Comparison of ENCODE assay signal across 19 mouse cellular contexts in genomic region chr1:153587956-153588355, GRCm38 (mm10). TPM values are rescaled to one million over a fixed set of nuclear protein-coding genes. Genes with fewer than 3 reads are reported as not detected.
DNase-seq lines count a peak whose midpoint lies in the region; ATAC-seq and TF ChIP-seq lines count a peak whose summit lies in the region.
"Had no signal": no experiment of that assay in that cellular context is flagged by ENCODE, and none has a peak within 500 bp of the region (broad histone marks: within the 10 kb centered on the region; RNA-seq: fewer than 3 reads in every experiment).

No protein-coding gene starts in this region.

- 0 out of 2 replicates have a peak, but pooled peaks have one; percentile 27 for TF ChIP-seq EP300 in heart, adult 2 months (IDR thresholded peaks at IDR 0.05; ENCODE audit: insufficient read depth, low read depth, low read length)
- TF ChIP-seq EP300 in heart, postnatal 0 days (IDR thresholded peaks at IDR 0.05; ENCODE audit: low read depth): no peak

- no peak for TF ChIP-seq CTCF in heart, adult 2 months (IDR thresholded peaks at IDR 0.05)
- TF ChIP-seq CTCF in heart, postnatal 0 days (IDR thresholded peaks at IDR 0.05; ENCODE audit: low read depth): no peak

- no peaks in the 10 kb centered on the region for H3K36me3 ChIP-seq in heart, adult 2 months (ENCODE audit: control insufficient read depth, insufficient read depth, low read length)
- H3K36me3 ChIP-seq in heart, embryonic 10.5 days: no peaks in the 10 kb centered on the region
- no peaks in the 10 kb centered on the region for H3K36me3 ChIP-seq in heart, postnatal 0 days (replicated peaks; ENCODE audit: control insufficient read depth, insufficient read depth, low read length)
- H3K36me3 ChIP-seq: embryonic facial prominence, embryonic 15.5 days; hindbrain, embryonic 12.5 days; intestine, embryonic 15.5 days; limb, embryonic 10.5 days; liver, embryonic 13.5 days; midbrain, embryonic 13.5 days had no signal

- WGBS in heart, adult 2 months: 42% methylated on average over 5 of the region's 5 CpGs
- 78% methylated on average over 5 of the region's 5 CpGs for WGBS in heart, embryonic 10.5 days
- WGBS in heart, postnatal 0 days: 66% methylated on average over 5 of the region's 5 CpGs

- no peak overlapping the region for H3K4me3 ChIP-seq in heart, adult 2 months
- H3K4me3 ChIP-seq in heart, embryonic 10.5 days: no peak overlapping the region
- no peak overlapping the region for H3K4me3 ChIP-seq in heart, postnatal 0 days (ENCODE audit: low read depth, low read length)
- H3K4me3 ChIP-seq: embryonic facial prominence, embryonic 15.5 days; hindbrain, embryonic 12.5 days; intestine, embryonic 15.5 days; limb, embryonic 10.5 days; liver, embryonic 13.5 days; midbrain, embryonic 13.5 days had no signal

- H3K4me1 ChIP-seq in heart, adult 2 months (ENCODE audit: control insufficient read depth, insufficient read depth, low read length): peaks cover 3% of the 10 kb centered on the region
- H3K4me1 ChIP-seq in heart, embryonic 10.5 days: peaks cover 4% of the 10 kb centered on the region; the same call in 1 of the 2 replicates
- peaks cover 6% of the 10 kb centered on the region; the same call in 1 of the 2 replicates for H3K4me1 ChIP-seq in heart, postnatal 0 days (ENCODE audit: control insufficient read depth, insufficient read depth)
- H3K4me1 ChIP-seq: embryonic facial prominence, embryonic 15.5 days; hindbrain, embryonic 12.5 days; intestine, embryonic 15.5 days; limb, embryonic 10.5 days; liver, embryonic 13.5 days had no signal

- H3K9me3 ChIP-seq in heart, embryonic 10.5 days: no peaks in the 10 kb centered on the region
- no peaks in the 10 kb centered on the region for H3K9me3 ChIP-seq in heart, postnatal 0 days (replicated peaks; ENCODE audit: control insufficient read depth, low read length)
- H3K9me3 ChIP-seq: embryonic facial prominence, embryonic 15.5 days; hindbrain, embryonic 12.5 days; intestine, embryonic 15.5 days; limb, embryonic 10.5 days; liver, embryonic 13.5 days; midbrain, embryonic 13.5 days had no signal

- TF ChIP-seq POLR2A in heart, adult 2 months (IDR thresholded peaks at IDR 0.05; ENCODE audit: insufficient read depth, low read depth, low read length): no peak

- H3K79me2 ChIP-seq in heart, adult 2 months (replicated peaks; ENCODE audit: control insufficient read depth, insufficient read depth, low read length): no peaks in the 10 kb centered on the region

- DNase-seq in heart, adult 2 months: peak in 1 of 2 experiments; percentile 18
- DNase-seq in heart, embryonic 10.5 days (ENCODE audit: low spot score): no peak
- peak; percentile 22 to 37 for DNase-seq in right cerebral cortex, adult 2 months (ENCODE audit: low spot score in 2 of 2)
- no peak for DNase-seq in right cerebral cortex, postnatal 14 days
- no peak for DNase-seq in heart, postnatal 0 days (ENCODE audit: low spot score)
- peak; percentile 32 for DNase-seq in telencephalon, adult 2 months (ENCODE audit: low read depth, low spot score)
- DNase-seq in kidney, adult 11 months: no peak
- no peak for DNase-seq in frontal cortex, postnatal 25 days (ENCODE audit: low spot score in 2 of 2)
- DNase-seq: cerebellum, adult 11-12 months; kidney, postnatal 36 days; liver, embryonic 13.5 days; lung, postnatal 10 days; spleen, adult 18-20 months had no signal

- no peak overlapping the region for H3K4me2 ChIP-seq in heart, postnatal 0 days (ENCODE audit: low read depth, low read length)
- H3K4me2 ChIP-seq: embryonic facial prominence, embryonic 15.5 days; hindbrain, embryonic 12.5 days; intestine, embryonic 15.5 days; liver, embryonic 13.5 days; midbrain, embryonic 13.5 days had no signal

- no peak overlapping the region for H3K9ac ChIP-seq in heart, adult 2 months (ENCODE audit: low read depth, low read length)
- H3K9ac ChIP-seq in heart, postnatal 0 days (replicated peaks; ENCODE audit: low read depth, low read length): no peak overlapping the region
- H3K9ac ChIP-seq: embryonic facial prominence, embryonic 15.5 days; hindbrain, embryonic 12.5 days; intestine, embryonic 15.5 days; liver, embryonic 13.5 days; midbrain, embryonic 13.5 days had no signal

- no peak for ATAC-seq in heart, postnatal 0 days (ENCODE audit: insufficient read depth, low read depth)
- ATAC-seq: forebrain, embryonic 16.5 days; intestine, embryonic 15.5 days; midbrain, embryonic 13.5 days had no signal

- no peaks in the 10 kb centered on the region for H3K27me3 ChIP-seq in heart, adult 2 months (ENCODE audit: control insufficient read depth, insufficient read depth, low read length)
- H3K27me3 ChIP-seq in heart, embryonic 10.5 days (ENCODE audit: insufficient read depth, poor library complexity, severe bottlenecking): no peaks in the 10 kb centered on the region
- H3K27me3 ChIP-seq in heart, postnatal 0 days (ENCODE audit: control insufficient read depth, insufficient read depth, low read length): no peaks in the 10 kb centered on the region
- H3K27me3 ChIP-seq: embryonic facial prominence, embryonic 15.5 days; hindbrain, embryonic 12.5 days; intestine, embryonic 15.5 days; liver, embryonic 13.5 days; midbrain, embryonic 13.5 days had no signal

- intact Hi-C loops in heart, adult 2 months (cut with DNase I): loop anchor here (5.0 kb wide), 1 partner anchor 54 kb away; no protein-coding TSS in a partner anchor

- H3K27ac ChIP-seq in heart, adult 2 months: no peak overlapping the region
- no peak overlapping the region for H3K27ac ChIP-seq in heart, embryonic 10.5 days
- peak overlapping the region; percentile 46; the same call in 1 of the 2 replicates for H3K27ac ChIP-seq in heart, postnatal 0 days (ENCODE audit: low read depth)
- H3K27ac ChIP-seq: embryonic facial prominence, embryonic 15.5 days; hindbrain, embryonic 12.5 days; intestine, embryonic 15.5 days; limb, embryonic 10.5 days; liver, embryonic 13.5 days; midbrain, embryonic 13.5 days had no signal

RNA-seq across cellular contexts. Expression of gene Npl, which starts 38.1 kb away (rescaled TPM):
- 1 to 10 TPM; 1.5 to 2.1 TPM for total RNA-seq in heart, adult 2 months (2021)
- polyA plus RNA-seq in heart, adult 2 months (2012; rRNA removed): 0.43 and 0.70 TPM in 2 replicates
- 8.0 and 8.4 TPM in 2 replicates for polyA plus RNA-seq in heart, embryonic 10.5 days (2016; fragmentation: Nextera tagmentation; extraction: Ambion mirVana)
- 0.57 and 2.9 TPM in 2 replicates for total RNA-seq in heart, postnatal 0 days (2014; rRNA removed; ENCODE audit: low replicate concordance)
- polyA plus RNA-seq in heart, postnatal 0 days (2015; fragmentation: Nextera tagmentation; extraction: Ambion mirVana): 3.1 and 3.2 TPM in 2 replicates

Comparison
In these comparisons a context has a peak if more than half of its experiments do, and no peak if none do; other contexts are left out.
1. DNase-seq: peak in right cerebral cortex, adult 2 months (2 of 2) and telencephalon, adult 2 months (single experiment); none in heart, embryonic 10.5 days (single experiment), right cerebral cortex, postnatal 14 days (single experiment), heart, postnatal 0 days (single experiment), kidney, adult 11 months (single experiment) and frontal cortex, postnatal 25 days (0 of 2).